Mouse (Mus musculus) CH12.LX (cell line): Measurements from ENCODE around the gene Tor1a.
"Not testable (repeated sequence)": the region's sequence is repeated elsewhere in the genome, so short reads cannot be mapped to it uniquely, and the experiment has no call there.

Experiments
- CTCF ChIP-seq, 2 experiments: IDR thresholded peaks in 1 of 2; conservative IDR thresholded peaks in 1 of 2; 2 replicates each; pipeline ENCODE4 v1.5.1; 2011 to 2012; ENCODE audit warnings: low read depth in 2 of 2, low read length in 2 of 2, improper control_type of control experiment in 1 of 2, inconsistent platforms in 1 of 2, mild to moderate bottlenecking in 1 of 2, moderate library complexity in 1 of 2
- E2F4 ChIP-seq: IDR thresholded peaks from 2 replicates; pipeline ENCODE4 v1.6.1; 2011; ENCODE audit warnings: low read depth, low read length, improper control_type of control experiment; ENCODE audit not compliant: insufficient replicate concordance
- HCFC1 ChIP-seq: IDR thresholded peaks from 2 replicates; pipeline ENCODE4 v1.6.1; 2012; ENCODE audit warnings: low read depth, mild to moderate bottlenecking, inconsistent platforms, low read length, improper control_type of control experiment
- KAT2A ChIP-seq: IDR thresholded peaks from 2 replicates; pipeline ENCODE4 v1.6.1; 2012; ENCODE audit warnings: low read length, improper control_type of control experiment, inconsistent platforms; ENCODE audit not compliant: insufficient replicate concordance
- MAX ChIP-seq: IDR thresholded peaks from 2 replicates; pipeline ENCODE4 v1.6.1; 2011; ENCODE audit warnings: low read length, improper control_type of control experiment
- MXI1 ChIP-seq: IDR thresholded peaks from 2 replicates; pipeline ENCODE4 v1.6.1; 2011; ENCODE audit warnings: mild to moderate bottlenecking, low read depth, low read length, improper control_type of control experiment
- MYC ChIP-seq: IDR thresholded peaks from 2 replicates; pipeline ENCODE4 v1.6.1; 2011; ENCODE audit warnings: low read depth, mild to moderate bottlenecking, improper control_type of control experiment, low read length
- NELFE ChIP-seq: IDR thresholded peaks from 2 replicates; pipeline ENCODE4 v1.6.1; 2011; ENCODE audit warnings: low read depth, low read length, improper control_type of control experiment
- POLR2A ChIP-seq: IDR thresholded peaks from 2 replicates; pipeline ENCODE4 v1.6.1; 2011; ENCODE audit warnings: low read depth, mild to moderate bottlenecking, improper control_type of control experiment, low read length
- SMC3 ChIP-seq: IDR thresholded peaks from 2 replicates; pipeline ENCODE4 v1.6.1; 2011; ENCODE audit warnings: low read depth, low read length, improper control_type of control experiment
- TBP ChIP-seq: conservative IDR thresholded peaks from 2 replicates; pipeline ENCODE4 v1.6.1; 2011; ENCODE audit warnings: low read depth, low read length, improper control_type of control experiment

GRCm38 (mm10) chr2:30942116-30942515 lies 25.6 kb downstream of the Tor1a start:
- not testable (repeated sequence) for TF ChIP-seq TBP, POLR2A, HCFC1, NELFE, MXI1, KAT2A, MYC, MAX, SMC3, E2F4
- peak in 1 of 2 experiments; percentile 26; a peak in 1 of 4 replicates for TF ChIP-seq CTCF (conservative IDR thresholded peaks at IDR 0.05 in 1 of 2, IDR thresholded peaks at IDR 0.05 in 1 of 2; ENCODE audit: low read depth in 2 of 2, low read length in 2 of 2)
